Mouse (Mus musculus): ENCODE measurements around the gene Ly6g5c. TPM values are rescaled to one million over a fixed set of nuclear protein-coding genes. Genes with fewer than 3 reads are reported as not detected.

Gene Ly6g5c
- total RNA-seq, 4 experiments from 2014 or later, result not detected

DNA sequence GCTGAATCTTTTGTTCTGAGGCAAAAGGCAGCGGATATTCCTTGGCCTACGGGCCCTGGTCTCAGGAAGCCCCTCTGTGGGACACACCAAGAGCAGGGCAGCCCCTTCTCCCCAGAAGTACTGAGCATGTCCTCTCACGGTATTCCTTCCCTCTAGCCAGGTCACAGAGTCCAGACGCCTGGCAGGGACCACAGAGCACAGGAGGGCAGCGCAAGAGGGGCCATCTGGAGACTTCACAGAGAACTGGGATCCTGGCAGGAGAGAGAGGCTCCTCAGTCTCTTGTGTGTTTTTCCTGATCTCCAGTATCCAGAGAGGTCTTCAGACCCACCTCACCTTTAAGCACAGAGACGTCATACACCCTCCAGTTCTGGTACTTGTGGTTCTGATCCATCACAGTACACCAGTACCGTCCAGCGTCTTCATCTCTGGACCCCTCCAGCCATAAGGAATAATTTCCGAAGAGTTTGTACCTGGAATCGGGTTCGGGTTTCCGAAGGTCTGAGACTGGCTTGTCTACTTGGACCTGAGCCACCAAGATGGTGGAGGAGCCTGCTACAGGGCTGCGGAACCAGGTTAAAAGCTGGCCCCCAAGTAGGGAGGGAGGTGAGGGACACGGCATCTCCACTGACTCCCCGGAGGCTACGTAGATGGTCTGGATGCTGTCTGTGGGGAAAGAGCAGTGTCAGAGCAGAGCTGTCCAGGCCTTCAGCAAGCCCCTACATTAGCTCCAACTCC lies 25.1 kb upstream of the Ly6g5c start:
- no peak for DNase-seq

DNA sequence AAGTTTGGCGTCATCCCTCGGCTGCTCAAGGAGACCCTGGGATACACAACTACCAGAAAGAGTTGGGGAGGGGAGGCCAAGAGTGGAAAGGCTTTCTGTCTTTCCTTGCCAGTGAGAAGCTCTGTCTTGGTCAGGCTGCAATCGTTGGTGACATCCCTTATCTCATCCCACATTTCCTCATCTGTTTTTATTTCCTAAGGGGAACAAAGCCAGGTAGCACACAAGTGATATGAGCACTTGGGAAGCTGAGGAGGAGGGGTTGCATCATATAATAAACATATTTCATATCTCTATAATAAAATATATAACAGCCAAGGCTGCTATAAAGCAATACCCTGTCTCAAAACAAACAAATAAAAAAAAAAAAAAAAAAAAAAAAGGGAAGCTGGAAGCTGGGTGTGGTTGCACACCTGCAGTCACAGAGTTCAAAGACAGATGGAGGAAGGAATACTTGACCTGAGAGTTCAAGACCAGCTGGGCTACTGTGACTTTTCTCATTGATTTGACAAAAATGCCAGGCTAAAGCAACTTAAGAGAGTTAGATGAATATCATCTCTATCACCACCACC lies 24.1 kb upstream of the Ly6g5c start:
- DNase-seq, result no peak

DNA sequence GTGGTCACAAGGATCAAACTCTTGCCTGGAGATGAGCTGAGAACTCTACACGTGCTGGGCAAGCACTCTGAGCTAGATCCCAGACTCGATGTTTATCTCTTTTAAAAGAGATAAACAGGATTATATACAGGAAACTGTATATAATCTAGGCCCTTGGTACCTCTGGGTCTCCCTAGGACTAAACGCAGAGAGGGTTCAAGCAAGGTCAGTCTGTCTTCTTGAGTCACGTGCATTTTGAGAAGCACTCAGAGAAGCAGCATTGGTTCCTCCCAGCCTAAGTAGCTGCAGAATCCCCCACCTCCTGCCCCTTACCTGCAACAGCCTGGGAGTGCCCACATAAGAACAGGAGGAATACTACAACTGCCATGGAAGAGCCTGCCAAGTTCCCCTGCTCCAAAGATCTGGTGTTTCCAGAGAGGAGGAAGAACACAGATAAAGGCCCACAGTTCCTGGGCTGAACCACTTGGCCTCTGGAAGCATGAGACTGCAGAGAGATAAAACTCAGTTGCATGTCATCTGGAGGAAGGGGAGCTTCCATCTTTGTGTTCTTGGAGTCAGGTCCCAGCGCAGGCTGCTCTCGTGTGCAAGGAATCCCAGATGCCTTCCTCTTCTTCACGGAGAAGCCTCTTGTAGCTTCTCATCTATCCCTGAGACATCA lies 22.7 kb upstream of the Ly6g5c start, which contains the start of gene Ly6g6f:
Gene Ly6g6f (minus strand): TSS at position 403 of the 658 bp plus-strand sequence.
- no peak for DNase-seq

DNA sequence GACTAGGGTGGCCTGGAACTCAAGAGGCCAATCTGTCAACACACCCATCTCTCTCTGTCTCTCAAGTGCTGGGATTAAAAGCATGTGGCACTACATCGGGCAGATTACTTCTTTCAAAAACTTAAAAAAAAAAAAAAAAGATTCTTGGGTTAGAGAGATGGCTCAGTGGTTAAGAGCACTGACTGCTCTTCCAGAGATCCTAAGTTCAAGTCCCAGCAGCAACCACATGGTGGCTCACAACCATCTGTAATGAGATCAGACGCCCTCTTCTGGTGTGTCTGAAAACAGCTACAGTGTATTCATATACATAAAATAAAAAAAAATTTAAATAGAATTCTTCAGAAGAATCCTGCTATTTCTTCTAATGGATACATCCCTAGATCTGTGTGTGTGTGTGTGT lies 19.9 kb upstream of the Ly6g5c start:
- DNase-seq, result no peak

DNA sequence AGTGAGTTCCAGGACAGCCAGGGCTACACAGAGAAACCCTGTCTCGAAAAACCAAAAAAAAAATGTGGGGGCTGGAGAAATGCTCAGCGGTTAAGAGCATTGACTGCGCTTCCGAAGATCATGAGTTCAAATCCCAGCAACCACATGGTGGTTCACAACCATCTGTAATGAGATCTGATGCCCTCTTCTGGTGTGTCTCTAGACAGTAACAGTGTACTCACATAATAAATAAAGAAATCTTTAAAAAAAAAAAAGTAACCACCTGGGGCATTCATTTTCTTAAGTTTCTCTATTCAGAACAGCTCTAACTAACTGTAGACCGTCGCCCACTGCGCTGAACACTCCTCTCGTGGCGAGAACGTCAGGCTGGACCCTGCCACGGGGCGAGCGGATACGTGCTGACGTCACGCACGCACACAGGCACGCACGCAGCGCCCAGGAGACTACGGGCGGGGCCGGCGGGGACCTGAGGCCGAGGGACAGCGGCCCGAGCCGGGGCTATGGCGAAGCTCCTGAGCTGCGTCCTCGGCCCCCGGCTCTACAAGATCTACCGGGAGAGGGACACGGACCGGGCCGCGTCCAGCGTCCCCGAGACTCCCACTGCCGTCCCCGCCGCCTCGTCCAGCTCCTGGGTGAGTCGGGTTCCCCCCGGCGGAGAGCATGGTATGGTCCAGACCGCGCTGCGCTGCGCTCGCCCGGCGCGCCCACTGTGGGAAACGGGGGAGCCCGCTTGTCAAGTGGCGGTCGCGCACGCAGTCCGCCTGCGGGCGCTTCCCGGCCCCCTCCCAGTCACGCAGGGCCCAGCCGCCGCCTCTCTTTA lies 19.0 kb upstream of the Ly6g5c start, which contains the start of gene Abhd16a:
Gene Abhd16a (plus strand): TSS at position 439 of the 820 bp plus-strand sequence.
- peak; percentile 90 for DNase-seq

DNA sequence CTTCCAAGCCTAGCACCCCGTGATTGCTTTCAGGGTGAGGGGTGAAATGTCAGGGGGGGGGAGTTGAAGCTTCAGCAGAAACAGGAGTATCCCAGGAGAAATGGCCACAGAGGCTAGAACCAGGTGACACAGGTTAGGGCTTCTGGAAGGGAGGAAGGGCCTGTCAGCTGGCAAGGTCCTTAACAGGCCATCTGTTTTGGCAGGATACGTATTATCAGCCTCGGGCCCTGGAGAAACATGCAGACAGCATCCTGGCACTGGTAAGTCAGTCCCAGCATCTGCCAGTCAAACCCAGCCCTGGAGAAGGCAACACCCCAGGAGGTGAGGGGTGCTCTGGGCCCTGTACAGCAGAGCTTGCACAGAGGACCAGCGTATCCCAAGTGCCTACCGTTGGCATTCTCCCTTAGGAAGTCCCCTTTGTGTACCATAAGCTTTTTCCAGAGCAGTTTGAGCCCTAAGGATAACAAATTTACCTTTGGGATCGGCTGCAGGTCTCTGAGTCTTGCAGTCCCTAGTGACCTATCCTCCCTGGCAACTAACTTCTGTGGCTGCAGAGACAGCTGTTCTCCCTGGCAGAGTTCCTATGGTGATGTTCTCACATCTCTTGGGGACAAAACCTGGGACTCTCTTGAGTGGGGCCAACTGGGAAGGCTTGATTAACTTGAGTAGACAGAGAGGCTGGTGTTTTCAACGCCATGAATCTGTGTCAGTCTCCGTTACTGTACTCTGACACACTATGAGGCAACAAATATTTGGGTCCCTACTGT lies 17.7 kb upstream of the Ly6g5c start:
- peak; percentile 33 for DNase-seq

DNA sequence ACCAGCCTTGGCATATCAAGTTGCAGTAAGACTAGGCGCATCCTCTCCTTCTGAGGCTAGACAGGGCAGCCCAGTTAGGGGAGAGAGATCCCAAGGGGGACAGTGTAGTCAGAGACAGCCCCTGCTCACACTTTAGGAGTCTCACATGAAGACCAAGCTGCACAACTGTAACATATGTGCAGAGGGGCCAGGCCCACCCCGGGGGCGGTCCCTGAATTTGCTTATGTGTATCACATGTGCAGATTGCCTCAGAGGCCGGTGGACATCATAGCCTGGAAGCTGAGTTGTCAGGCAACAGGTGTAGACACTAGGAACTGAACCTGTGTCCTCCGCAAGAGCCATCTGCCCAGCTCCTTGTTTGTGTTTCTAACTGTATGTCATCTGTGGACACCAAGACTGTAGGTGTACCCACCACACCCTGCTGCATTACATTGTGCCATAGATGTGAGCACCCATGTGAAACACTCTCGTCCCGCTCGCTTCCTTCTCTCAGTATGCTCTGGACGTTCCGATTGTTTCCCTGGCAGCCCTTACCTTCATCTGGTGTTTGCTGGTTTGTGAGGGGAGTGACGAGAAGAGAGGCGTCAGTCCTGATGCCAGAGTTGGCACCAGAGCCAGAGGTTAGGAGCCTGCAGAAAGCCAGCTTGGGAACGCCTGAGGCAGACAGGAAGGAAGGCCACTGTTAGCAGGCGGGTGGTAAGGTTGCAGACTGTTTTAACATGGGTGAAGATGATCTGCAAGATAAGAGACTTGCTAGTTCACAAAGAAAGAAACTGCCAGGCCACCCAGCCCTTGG lies 15.5 kb upstream of the Ly6g5c start:
- DNase-seq, result no peak

DNA sequence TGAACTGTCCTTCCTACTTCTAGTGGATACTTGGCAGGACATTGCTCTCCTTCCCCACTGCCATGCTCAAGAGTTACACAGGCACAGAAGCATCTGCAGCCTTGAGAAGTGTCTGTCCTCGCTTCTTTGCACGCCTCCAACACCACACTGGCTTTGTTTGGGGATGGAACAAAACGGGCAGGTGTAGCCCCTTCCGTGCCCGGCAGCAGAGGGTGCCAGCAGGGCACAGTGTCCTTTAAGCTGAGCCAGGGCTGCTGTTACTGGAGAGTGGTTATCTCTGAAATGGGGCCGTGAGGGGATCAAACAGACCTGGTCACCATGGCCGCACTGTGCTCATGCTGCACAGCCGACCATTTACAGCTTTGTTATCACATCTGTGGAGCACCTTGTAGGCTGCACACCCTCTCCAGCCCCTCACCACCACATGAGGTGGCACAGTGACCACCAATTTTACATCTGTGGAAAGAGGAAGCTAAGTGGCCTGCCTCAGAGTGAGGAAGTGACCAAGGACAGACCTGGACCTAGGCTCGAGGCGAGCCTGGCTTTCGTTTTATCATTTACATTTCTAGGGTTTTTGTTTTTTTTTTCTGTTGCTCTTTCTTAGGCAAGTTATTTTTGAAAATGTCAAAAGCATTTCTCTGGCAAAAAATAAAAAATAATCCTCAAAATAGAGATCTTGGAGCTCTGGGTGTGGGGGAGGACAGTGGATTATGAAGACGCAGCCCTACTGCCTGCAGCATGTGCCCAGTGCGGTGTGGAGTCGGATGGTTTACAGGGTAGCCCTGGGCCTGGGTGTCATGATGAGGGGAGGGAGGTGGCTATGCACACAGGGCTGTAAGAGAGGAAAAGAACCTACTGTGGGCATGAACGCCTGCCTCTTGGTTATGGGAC lies 13.4 kb upstream of the Ly6g5c start:
- DNase-seq, result no peak

DNA sequence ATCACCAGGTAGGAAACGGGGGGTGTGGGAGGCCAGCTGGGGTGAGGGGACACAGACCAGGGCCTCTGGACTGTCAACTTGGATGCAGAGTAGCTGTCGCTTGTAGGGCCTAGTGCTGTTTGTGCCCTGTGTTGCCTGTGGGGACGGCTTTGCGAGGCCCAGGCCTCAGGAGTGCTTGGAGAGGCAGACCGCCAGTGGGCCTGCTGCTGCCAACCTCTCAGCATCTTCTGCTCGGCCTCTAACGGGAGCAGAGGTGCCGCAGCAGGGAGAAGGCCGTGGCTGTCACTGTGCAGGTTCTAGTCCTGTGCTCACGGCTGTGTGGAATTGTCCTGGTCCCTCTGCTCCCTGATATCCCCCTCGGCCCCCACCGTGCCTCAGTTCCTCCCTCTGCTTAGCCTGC lies 11.5 kb upstream of the Ly6g5c start:
- no peak for DNase-seq

DNA sequence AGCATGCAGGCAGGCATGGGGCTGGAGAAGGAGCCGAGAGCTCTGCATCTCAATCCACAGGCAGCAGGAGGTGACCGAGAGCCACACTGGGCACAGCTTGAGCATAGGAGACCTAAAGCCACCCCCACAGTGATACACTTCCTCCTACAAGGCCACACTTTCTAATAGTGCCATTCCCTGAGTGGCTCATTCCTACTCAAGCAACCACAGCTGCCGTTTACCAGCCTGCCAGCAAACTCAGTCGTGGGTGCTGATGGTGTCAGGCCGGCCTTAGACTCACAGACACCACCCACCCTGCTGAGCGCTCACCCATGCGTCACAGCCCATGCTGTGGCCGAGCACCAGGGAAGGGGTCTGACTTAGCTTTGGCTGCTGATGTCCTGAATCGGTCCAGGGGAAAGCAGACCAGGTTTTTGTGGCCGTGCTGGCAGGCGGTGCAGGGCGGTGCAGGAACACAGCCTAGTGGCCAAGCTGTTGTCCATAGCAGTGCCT lies 10.9 kb upstream of the Ly6g5c start:
- DNase-seq, result no peak

DNA sequence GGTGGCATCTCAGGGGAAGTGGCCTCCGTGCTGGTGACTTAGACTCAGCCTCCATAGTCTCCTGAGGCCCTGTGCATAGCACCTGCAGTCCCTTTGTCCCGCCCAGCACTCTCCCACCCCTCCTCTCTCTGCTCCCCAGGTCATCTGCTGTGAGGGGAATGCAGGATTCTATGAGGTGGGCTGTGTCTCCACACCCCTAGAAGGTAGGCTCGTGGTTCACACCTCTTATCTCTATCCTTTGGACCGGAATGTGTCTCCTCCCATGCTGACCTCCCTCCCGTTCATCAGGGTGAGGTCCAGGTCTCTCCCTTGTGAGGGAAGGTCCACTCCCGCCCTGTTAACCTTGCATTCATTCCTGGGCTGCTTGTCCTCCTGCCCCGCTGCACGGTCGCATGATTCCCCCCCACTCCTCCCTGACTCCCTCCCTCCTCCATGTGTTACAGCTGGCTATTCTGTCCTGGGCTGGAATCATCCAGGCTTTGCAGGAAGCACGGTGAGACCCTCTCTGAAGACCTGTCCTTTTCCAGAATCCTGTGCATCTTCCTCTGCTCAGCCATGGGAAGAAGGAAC lies 7.8 kb upstream of the Ly6g5c start:
- no peak for DNase-seq

DNA sequence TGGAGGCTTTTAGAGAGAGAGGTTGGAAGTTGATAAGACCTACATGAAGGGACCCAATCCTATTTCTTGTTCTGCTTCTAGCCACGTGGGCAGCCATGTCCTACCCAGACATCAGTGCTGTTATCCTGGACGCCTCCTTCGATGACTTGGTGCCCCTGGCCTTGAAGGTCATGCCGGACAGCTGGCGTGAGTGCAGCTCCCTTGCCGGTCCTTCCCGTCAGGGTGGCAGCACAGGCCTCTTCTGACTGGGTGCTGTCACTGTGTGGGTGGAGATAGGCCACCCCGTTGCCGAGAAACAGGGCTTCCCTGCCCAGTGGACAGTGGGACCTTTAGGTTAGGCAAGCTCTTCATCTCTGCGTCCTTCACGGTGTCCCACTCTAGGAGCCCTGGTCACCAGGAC lies 6.9 kb upstream of the Ly6g5c start:
- no peak for DNase-seq

DNA sequence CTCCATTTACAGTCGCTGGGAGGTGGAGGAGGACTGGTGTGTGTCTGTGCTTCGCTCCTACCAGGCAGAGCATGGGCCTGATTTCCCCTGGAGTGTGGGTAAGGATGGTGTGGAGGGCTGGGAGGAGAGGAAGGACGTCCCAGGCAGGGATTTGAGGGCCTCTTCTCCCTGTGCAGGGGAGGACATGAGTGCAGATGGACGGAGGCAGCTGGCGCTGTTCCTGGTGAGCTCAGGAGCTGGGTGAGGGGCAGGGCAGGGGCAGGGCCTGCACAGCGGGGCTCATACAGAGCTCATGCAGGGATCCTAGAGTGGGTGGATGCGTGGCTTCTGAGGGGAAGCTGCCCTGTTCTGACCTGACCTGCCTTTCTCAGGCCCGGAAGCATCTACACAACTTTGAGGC lies 5.8 kb upstream of the Ly6g5c start:
- no peak for DNase-seq

DNA sequence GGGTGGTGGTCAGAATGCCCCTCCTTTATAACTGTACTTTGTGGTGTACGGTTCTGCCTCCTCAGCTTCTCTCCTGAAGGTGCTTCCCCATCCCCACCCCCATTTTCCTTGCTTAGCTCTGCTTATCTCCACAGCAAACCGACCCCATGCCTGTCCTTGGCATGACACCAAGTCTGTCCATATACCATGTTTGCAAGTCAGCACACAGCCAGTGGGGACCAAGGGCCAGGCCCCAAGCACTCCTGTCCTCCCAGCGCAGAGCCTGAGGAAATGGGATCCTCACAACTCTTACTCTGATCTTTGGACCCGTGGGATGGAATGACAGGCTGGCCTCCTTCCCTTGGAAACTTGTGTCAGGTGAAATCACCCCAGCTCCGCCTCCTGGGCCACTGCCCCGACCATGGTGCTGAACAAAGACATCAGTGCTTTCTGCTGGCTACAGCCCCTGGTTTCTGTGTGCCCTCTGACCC lies 4.8 kb upstream of the Ly6g5c start:
- DNase-seq, result no peak

DNA sequence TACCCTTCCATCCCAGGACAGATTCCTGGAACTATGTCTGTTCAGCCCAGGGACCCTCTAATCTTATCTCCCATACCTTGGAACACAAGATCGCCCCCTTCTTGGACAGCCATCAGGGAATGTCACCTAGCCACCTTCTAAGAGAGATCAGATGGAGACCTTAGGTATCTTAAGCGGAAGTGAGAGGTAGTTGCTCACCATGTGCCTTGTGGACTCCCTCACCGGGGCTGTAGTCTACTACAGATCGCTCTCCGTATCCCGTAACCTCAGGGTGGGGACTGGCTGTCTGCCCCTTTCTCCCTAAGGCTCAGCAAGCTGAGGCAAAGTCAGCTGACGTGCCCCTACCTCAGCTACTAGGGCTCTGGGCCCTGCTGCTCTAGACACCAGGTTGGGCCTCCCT lies 4.0 kb upstream of the Ly6g5c start:
- DNase-seq, result no peak

DNA sequence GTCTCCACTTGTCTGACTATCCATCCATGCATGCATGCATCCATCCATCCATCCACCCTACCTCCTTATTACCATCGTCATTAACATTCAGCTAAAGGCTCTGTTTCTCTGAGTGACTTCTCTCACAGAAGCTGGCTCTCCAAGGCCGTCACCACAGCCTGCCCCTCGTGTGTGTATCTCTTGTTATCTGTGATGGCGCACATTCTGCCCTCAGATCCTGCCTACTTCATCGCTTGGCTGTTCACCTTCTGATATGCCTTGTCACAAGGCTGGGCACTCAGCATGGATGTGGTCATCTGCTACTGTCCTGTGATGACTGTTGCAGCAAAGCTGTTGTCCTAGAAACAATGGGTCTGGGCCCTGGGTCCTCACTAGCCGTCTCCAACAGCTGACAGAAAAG lies 3.3 kb upstream of the Ly6g5c start:
- no peak for DNase-seq

DNA sequence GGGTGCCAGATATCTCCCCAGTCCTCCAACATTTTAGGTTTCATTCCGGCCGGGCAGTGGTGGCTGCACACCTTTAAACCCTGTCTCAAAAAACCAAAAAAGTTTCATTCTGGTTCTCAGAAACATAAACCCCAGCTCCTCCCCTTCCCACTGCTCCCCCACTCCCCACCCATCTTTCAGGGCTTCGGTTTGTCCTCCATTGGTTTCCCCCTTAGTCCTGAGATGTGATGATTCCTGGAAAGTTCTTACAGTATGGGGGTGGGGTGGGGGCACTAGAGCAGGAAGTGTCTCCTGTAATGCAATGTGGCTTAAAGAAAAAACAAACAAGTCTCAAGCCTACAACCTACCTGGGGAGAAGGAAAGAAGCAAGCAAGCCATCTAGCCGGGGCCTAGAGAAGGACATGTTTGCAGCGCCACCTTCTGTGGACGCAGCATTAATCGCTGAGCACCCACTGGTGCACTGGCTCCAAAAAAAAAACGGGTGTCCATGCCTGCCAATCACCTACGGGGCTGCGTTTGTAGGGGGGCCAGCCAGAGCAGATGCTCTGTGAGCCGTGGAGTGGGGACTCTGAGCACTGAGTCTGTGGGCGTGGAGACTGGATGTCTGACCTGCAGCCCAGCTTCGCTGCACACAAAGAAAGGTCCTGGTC lies 2.2 kb upstream of the Ly6g5c start:
- DNase-seq, result no peak

DNA sequence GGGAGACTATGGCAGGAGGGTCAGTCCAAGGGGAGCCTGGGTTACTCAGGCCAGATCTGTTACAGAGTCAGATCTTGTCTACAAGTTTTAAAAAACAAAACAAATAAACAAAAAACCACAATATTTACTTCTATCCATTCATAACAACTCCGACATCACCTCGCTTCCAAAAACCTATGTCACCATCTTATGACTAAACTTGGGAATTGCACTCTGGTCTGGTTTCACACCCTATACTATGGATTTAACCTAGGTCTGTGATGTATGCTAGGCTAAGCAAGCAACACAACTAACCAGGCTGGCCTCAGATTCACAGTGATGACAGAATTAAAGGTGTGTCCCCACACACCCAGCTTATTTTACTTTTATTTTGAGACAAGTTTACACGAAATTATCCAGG lies 1.6 kb upstream of the Ly6g5c start:
- DNase-seq, result no peak

DNA sequence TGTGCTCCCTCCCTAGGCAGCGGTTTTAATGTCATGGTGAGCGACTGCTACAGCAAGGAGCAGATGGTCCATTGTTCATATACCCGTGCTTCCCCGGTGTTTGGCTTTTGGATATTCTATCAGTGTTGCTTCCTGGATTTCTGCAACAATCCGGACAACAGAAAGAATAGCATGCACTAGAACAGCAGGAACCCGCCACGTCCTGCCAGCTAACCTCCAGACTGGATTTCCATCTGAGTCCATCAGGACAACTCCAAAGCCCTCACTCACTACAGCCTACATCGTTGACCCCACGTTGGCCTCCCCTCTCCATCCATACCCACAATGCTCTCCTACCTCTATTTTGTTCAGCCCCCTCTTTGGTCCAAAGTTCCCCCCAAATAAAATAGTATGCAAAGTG lies 3.7 kb downstream of the Ly6g5c start:
- DNase-seq, result no peak

All from adrenal gland, adult 8-10 months (tissue).